In genomic region chr17:72919641-72920040, GRCm38 (mm10) we compare ENCODE assay signal across 8 mouse cellular contexts. TPM values are rescaled to one million over a fixed set of nuclear protein-coding genes. Genes with fewer than 3 reads are reported as not detected.
A peak's percentile ranks its signal among the peaks of the same experiment; 100 is the strongest.
DNase-seq lines count a peak whose midpoint lies in the region; ATAC-seq and TF ChIP-seq lines count a peak whose summit lies in the region.

No protein-coding gene starts in this region.

- no peaks in the 10 kb centered on the region for H3K27me3 ChIP-seq in heart, embryonic 16.5 days (ENCODE audit: control insufficient read depth, insufficient read depth, low read length)
- peaks cover 77% of the 10 kb centered on the region for H3K27me3 ChIP-seq in E14TG2a.4 (ENCODE audit: insufficient read depth, low read length)
- H3K27me3 ChIP-seq in hindbrain, embryonic 10.5 days (ENCODE audit: insufficient read depth, poor library complexity, severe bottlenecking), result peaks cover 12% of the 10 kb centered on the region

- peak overlapping the region; percentile 94 for H3K27ac ChIP-seq in heart, embryonic 16.5 days (ENCODE audit: low read length)
- peak overlapping the region; percentile 96 for H3K27ac ChIP-seq in hindbrain, embryonic 10.5 days
- H3K27ac ChIP-seq in macrophage, result peak overlapping the region; percentile 69

- DNase-seq in heart, postnatal 14 days, result no peak
- no peak for DNase-seq in hindbrain, embryonic 10.5 days (ENCODE audit: low spot score)
- DNase-seq in frontal cortex, postnatal 25 days (ENCODE audit: low spot score in 2 of 2), result no peak
- no peak for DNase-seq in cerebellum, postnatal 36 days
- DNase-seq in gastrocnemius, adult 8-10 months (ENCODE audit: low spot score in 2 of 2), result no peak

- peaks cover 37% of the 10 kb centered on the region for H3K4me1 ChIP-seq in heart, embryonic 16.5 days (ENCODE audit: control insufficient read depth, insufficient read depth, low read length)
- H3K4me1 ChIP-seq in E14TG2a.4 (replicated peaks; ENCODE audit: low read depth, low read length), result peaks cover 24% of the 10 kb centered on the region
- H3K4me1 ChIP-seq in hindbrain, embryonic 10.5 days (replicated peaks), result peaks cover 62% of the 10 kb centered on the region

- TF ChIP-seq CTCF in E14TG2a.4 (conservative IDR thresholded peaks at IDR 0.05; ENCODE audit: low read length), result no peak

- ATAC-seq in heart, embryonic 16.5 days (replicated peaks; ENCODE audit: extremely low read depth, insufficient read depth, low FRiP score), result no peak

- intact Hi-C loops in heart, postnatal 14 days (cut with DNase I), result loop anchor here (2.0 to 5.0 kb wide), 6 partner anchors 19 to 273 kb away; partner anchors contain the start of gene Lclat1

- peak overlapping the region; percentile 98 for H3K9ac ChIP-seq in heart, embryonic 16.5 days (ENCODE audit: low read length)

- peaks cover 22% of the 10 kb centered on the region for H3K36me3 ChIP-seq in heart, embryonic 16.5 days (ENCODE audit: control insufficient read depth, insufficient read depth)
- no peaks in the 10 kb centered on the region for H3K36me3 ChIP-seq in E14TG2a.4 (ENCODE audit: insufficient read depth, low read length)
- peaks cover 38% of the 10 kb centered on the region for H3K36me3 ChIP-seq in hindbrain, embryonic 10.5 days
- peaks cover 26% of the 10 kb centered on the region; the same call in 1 of the 2 replicates for H3K36me3 ChIP-seq in macrophage (ENCODE audit: inconsistent target)

- H3K4me3 ChIP-seq in heart, embryonic 16.5 days (ENCODE audit: low read length), result peak overlapping the region; percentile 83
- H3K4me3 ChIP-seq in E14TG2a.4 (replicated peaks; ENCODE audit: low read length), result peak overlapping the region; percentile 77
- H3K4me3 ChIP-seq in hindbrain, embryonic 10.5 days, result peak overlapping the region; percentile 82
- peak overlapping the region; percentile 81 for H3K4me3 ChIP-seq in macrophage (ENCODE audit: inconsistent target)

- peak overlapping the region; percentile 86 for H3K4me2 ChIP-seq in heart, embryonic 16.5 days (ENCODE audit: low read depth, low read length)

- H3K79me2 ChIP-seq in macrophage (ENCODE audit: inconsistent target), result peaks cover 59% of the 10 kb centered on the region; the same call in 1 of the 2 replicates

- WGBS in heart, embryonic 16.5 days, result 17% methylated on average over 3 of the region's 3 CpGs
- WGBS in hindbrain, embryonic 10.5 days, result 9% methylated on average over 3 of the region's 3 CpGs
- WGBS in macrophage (ENCODE audit: missing documents), result 69% methylated on average over 3 of the region's 3 CpGs

- H3K9me3 ChIP-seq in heart, embryonic 16.5 days (replicated peaks; ENCODE audit: control insufficient read depth, low read length), result no peaks in the 10 kb centered on the region
- 0 out of 2 replicates have a peak, but pooled peaks cover 4% of the 10 kb centered on the region for H3K9me3 ChIP-seq in E14TG2a.4 (ENCODE audit: low read length)
- no peaks in the 10 kb centered on the region for H3K9me3 ChIP-seq in hindbrain, embryonic 10.5 days

RNA-seq across cellular contexts. Expression of gene Lbh, which starts 1.5 kb away (rescaled TPM):
- polyA plus RNA-seq in heart, embryonic 16.5 days (2015; fragmentation: Nextera tagmentation; extraction: Ambion mirVana), result 28.4 and 30.1 TPM in 2 replicates
- total RNA-seq in heart, postnatal 14 days (2021), result 100 to 1,000 TPM; 318 to 323 TPM
- 2.4 and 2.6 TPM in 2 replicates for polyA plus RNA-seq in hindbrain, embryonic 10.5 days (2016; fragmentation: Nextera tagmentation; extraction: Ambion mirVana)
- 10 to 100 TPM in 1 of 26 experiments, 1 to 10 TPM in 25; 1.2 to 13.3 (median 3.1) TPM for total RNA-seq in macrophage (2018; cell fraction: chromatin; rRNA removed)
- 10 to 100 TPM; 12.3 to 39.9 (median 24.0) TPM for total RNA-seq in macrophage (2018; cell fraction: cytosol; rRNA removed)
- 10 to 100 TPM in 18 of 26 experiments, 1 to 10 TPM in 8; 5.6 to 31.9 (median 11.8) TPM for total RNA-seq in macrophage (2018; cell fraction: nucleus; rRNA removed)
- 28.0 to 32.2 TPM (median 30.6 TPM) in 3 replicates for polyA plus RNA-seq in macrophage (2018)
- 1 to 10 TPM; 5.3 to 6.1 (median 5.8) TPM for total RNA-seq in gastrocnemius, adult 8-10 months (2022)
